Mouse (Mus musculus) liver, adult 2 months (tissue): ENCODE results near the gene Ngdn.

Experiments
- CTCF ChIP-seq: fragments of 200-500 bp; IDR thresholded peaks from 2 replicates; pipeline ENCODE4 v1.5.1; 2011; ENCODE audit warnings: low read depth, low read length, control low read depth
- POLR2A ChIP-seq: fragments of 200-500 bp; IDR thresholded peaks from 2 replicates; pipeline ENCODE4 v1.6.1; 2011; ENCODE audit warnings: low read length, control low read depth; ENCODE audit not compliant: insufficient read depth; ENCODE audit errors: extremely low read depth

GRCm38 (mm10) chr14:55005967-55006366 is 9.3 kb upstream of the Ngdn start:
- TF ChIP-seq CTCF, result no peak
- no peak for TF ChIP-seq POLR2A
